Mouse (Mus musculus): ENCODE measurements around the gene Gpr19. TPM values are rescaled to one million over a fixed set of nuclear protein-coding genes. Genes with fewer than 3 reads are reported as not detected.

Gpr19 gene
- polyA plus RNA-seq, 1 experiment = 16.6 TPM

DNA sequence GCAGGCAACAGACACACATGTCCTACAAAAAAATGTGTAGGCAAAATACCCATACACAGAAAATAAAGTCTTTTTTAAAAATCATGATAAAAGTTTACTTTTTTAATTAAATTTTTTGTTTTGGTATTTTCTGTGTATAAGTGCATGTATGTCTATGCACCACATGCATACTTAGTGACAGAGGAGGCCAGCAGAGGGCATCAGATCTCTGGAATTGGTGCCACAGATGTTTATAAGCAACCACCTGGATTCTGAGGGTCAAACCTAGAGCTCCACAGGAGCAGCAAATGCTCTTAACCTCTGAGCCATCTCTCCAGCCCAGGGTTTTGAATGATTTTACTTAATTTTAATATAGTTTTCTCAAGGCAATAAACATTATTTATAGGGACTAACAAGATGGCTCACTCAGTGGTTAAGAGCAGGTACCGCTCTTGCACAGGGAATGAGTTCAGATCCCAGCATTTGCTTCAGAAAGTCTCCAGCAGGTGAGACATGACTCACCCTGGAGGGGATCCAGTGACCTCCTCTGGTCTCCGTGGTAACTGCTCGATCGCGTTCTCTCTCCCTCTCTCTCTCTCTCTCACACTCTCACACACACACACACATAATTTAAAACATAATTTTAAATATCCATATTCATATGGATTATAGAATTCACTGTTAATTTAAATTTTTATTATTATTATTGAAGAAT, 50.0 kb downstream of the Gpr19 start:
- TF ChIP-seq CTCF (IDR thresholded peaks at IDR 0.05; ENCODE audit: control insufficient read depth, insufficient read depth, low read length) (no peak), POLR2A (IDR thresholded peaks at IDR 0.05; ENCODE audit: borderline replicate concordance, control insufficient read depth, low read depth, low read length) (no peak)
- 93% methylated on average over 5 of the region's 5 CpGs for WGBS
- H3K4me1 ChIP-seq (ENCODE audit: control insufficient read depth, insufficient read depth, low read length) = no peaks in the 10 kb centered on the region
- no peak overlapping the region for H3K4me3 ChIP-seq (replicated peaks; ENCODE audit: control insufficient read depth, low read depth, low read length)
- no peak overlapping the region for H3K27ac ChIP-seq (ENCODE audit: control insufficient read depth, insufficient read depth, low read depth, low read length, poor library complexity)

DNA sequence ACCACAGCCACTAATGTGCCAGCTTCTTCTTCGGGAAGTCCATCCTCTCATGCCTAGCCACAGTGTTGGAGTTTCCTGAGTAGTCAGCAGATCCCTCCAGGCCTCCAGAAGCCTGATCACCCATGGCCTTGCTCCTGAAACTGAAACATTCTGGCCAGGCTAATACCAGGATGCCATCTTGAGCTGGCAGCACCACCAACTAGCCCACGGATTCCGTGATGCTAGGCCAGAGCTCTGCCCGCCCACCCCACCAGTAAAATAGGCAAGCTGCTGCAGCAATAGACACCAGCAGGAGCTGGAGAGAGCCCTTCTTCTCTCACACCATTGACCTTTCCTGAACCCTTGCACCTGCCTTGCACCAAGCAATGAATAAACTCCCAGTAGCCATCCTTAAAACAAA, 50.8 kb downstream of the Gpr19 start:
- Histone ChIP-seq H3K4me3 (replicated peaks; ENCODE audit: control insufficient read depth, low read depth, low read length) (no peak overlapping the region), H3K27ac (ENCODE audit: control insufficient read depth, insufficient read depth, low read depth, low read length, poor library complexity) (no peak overlapping the region), H3K4me1 (ENCODE audit: control insufficient read depth, insufficient read depth, low read length) (no peaks in the 10 kb centered on the region)
- 87% methylated on average over 4 of the region's 4 CpGs for WGBS
- TF ChIP-seq POLR2A (IDR thresholded peaks at IDR 0.05; ENCODE audit: borderline replicate concordance, control insufficient read depth, low read depth, low read length) (no peak), CTCF (IDR thresholded peaks at IDR 0.05; ENCODE audit: control insufficient read depth, insufficient read depth, low read length) (no peak)

DNA sequence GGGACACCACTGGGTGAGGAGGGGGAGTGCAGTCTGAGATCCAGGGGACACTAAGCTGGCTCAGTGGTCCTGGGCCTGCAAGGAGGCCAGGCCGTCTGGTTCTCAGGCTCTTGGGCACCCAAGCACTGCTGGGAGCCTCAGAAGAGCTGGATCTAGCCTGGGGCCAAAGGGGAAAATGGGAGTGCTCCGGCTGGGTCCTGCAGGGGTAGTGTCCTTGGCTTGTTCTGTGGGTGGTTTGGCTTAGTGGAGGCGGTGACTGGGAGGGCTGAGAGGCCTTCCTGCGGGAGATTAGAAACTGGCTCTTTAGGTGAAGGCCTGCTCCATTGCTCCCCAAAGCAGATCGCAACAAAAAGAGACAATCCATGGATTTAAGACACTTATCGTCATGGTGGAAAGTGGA, 52.1 kb downstream of the Gpr19 start:
- no peak for TF ChIP-seq POLR2A (IDR thresholded peaks at IDR 0.05; ENCODE audit: borderline replicate concordance, control insufficient read depth, low read depth, low read length)
- TF ChIP-seq CTCF (IDR thresholded peaks at IDR 0.05; ENCODE audit: control insufficient read depth, insufficient read depth, low read length) = no peak
- WGBS = 88% methylated on average over 6 of the region's 6 CpGs
- H3K4me3 ChIP-seq (replicated peaks; ENCODE audit: control insufficient read depth, low read depth, low read length) = no peak overlapping the region
- H3K4me1 ChIP-seq (ENCODE audit: control insufficient read depth, insufficient read depth, low read length) = no peaks in the 10 kb centered on the region
- H3K27ac ChIP-seq (ENCODE audit: control insufficient read depth, insufficient read depth, low read depth, low read length, poor library complexity) = no peak overlapping the region

DNA sequence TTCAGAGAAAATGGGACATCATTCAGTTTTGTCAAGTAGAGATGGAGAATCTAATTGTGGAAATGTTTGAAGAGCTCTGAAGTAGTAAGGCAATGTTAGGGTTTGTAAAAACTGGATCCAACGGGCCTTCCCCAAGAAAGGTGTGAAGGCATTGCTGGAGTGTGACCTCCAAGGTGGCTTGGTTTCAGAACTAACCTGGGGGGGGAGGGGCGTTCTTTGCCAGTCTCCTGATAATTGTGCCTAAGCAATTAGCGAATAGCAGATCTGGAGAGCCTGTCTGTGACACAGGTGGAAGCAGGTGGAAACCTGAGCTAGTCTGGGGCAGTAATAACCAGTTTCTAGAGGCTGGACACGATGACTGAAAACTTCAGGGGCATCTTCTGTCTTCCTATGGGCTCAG, 52.7 kb downstream of the Gpr19 start:
- H3K27ac ChIP-seq (ENCODE audit: control insufficient read depth, insufficient read depth, low read depth, low read length, poor library complexity) = no peak overlapping the region
- H3K4me3 ChIP-seq (replicated peaks; ENCODE audit: control insufficient read depth, low read depth, low read length) = no peak overlapping the region
- TF ChIP-seq CTCF (IDR thresholded peaks at IDR 0.05; ENCODE audit: control insufficient read depth, insufficient read depth, low read length) = no peak
- no peak for TF ChIP-seq POLR2A (IDR thresholded peaks at IDR 0.05; ENCODE audit: borderline replicate concordance, control insufficient read depth, low read depth, low read length)
- 87% methylated on average over 4 of the region's 4 CpGs for WGBS
- H3K4me1 ChIP-seq (ENCODE audit: control insufficient read depth, insufficient read depth, low read length) = no peaks in the 10 kb centered on the region

DNA sequence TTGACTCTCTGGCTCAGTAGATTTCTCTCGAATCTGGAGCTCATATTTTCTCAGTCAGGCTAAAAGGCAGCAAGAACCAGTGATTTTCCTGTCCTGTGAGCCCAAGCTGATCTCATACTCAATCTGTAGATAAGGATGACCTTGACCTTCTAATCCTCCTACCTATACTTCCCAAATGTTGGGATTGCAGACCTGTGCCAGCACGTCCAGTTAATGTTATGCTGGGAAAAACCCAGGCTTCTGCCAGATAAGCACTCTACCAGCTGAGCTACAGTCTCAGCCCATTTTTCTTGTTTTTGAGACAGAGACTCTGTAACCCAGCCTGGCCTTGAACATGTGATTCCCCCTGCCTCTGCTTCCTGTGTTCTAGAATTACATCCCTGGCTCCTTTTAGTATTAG, 58.0 kb downstream of the Gpr19 start:
- Histone ChIP-seq H3K27ac (ENCODE audit: control insufficient read depth, insufficient read depth, low read depth, low read length, poor library complexity) (no peak overlapping the region), H3K4me1 (ENCODE audit: control insufficient read depth, insufficient read depth, low read length) (no peaks in the 10 kb centered on the region), H3K4me3 (replicated peaks; ENCODE audit: control insufficient read depth, low read depth, low read length) (no peak overlapping the region)
- WGBS = 82% methylated on average over 2 of the region's 2 CpGs
- TF ChIP-seq POLR2A (IDR thresholded peaks at IDR 0.05; ENCODE audit: borderline replicate concordance, control insufficient read depth, low read depth, low read length) (no peak), CTCF (IDR thresholded peaks at IDR 0.05; ENCODE audit: control insufficient read depth, insufficient read depth, low read length) (no peak)

DNA sequence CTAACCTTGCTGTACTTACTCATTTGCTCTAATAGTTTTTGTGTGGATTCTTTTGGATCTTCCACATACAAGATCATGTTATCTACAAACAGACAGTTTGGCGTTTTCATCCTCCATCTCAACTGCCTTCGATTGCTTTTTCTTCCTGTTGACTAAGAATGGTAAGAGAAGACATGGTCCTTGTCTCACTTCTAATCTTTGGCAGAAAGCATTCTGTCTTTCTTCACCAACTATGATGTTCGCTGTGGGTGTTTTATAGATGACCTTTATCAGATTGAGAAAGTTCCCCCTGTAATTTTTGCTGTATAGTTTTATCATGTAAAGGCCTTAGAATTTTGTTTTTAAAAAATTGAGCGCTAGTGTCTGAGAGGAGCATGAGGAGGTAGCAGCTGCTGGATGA, 60.3 kb downstream of the Gpr19 start:
- Histone ChIP-seq H3K4me3 (replicated peaks; ENCODE audit: control insufficient read depth, low read depth, low read length) (no peak overlapping the region), H3K4me1 (ENCODE audit: control insufficient read depth, insufficient read depth, low read length) (peaks cover 1% of the 10 kb centered on the region; the same call in 1 of the 2 replicates), H3K27ac (ENCODE audit: control insufficient read depth, insufficient read depth, low read depth, low read length, poor library complexity) (no peak overlapping the region)
- 70% methylated on average over 4 of the region's 4 CpGs for WGBS
- TF ChIP-seq CTCF (IDR thresholded peaks at IDR 0.05; ENCODE audit: control insufficient read depth, insufficient read depth, low read length) (no peak), POLR2A (IDR thresholded peaks at IDR 0.05; ENCODE audit: borderline replicate concordance, control insufficient read depth, low read depth, low read length) (no peak)

DNA sequence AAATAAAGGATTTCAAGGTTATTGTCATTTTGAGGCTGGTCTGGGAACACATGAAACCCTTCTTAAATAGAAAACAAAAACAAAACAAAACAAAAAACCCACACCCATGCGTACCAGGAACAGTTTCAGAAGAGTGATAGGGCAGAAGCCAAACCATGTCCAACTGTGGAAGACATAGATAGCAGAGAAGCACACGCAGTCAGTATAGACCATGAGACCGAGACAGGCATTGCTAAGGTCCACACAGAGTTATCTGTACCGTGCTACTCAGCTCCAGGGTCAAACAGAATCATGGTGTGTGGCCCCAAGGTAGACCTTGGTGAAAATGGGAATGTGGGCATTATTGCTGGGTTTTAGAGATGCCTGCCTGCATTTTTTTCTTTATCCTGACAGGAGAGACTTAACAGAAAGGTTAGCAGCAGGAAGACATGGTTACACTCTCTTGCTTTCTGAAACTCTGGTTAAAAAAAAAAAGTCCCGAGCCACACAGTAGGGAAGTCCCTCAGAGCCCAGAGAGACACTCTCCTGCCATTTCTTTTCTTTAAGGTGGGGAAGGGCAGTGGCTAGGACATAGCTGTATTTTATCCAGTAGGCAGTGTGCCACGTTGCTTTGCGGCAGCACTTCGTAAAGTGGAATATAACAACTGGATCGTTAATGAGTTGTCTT, 63.7 kb downstream of the Gpr19 start:
- TF ChIP-seq CTCF (IDR thresholded peaks at IDR 0.05; ENCODE audit: control insufficient read depth, insufficient read depth, low read length) (no peak), POLR2A (IDR thresholded peaks at IDR 0.05; ENCODE audit: borderline replicate concordance, control insufficient read depth, low read depth, low read length) (no peak)
- 71% methylated on average over 9 of the region's 9 CpGs for WGBS
- peaks cover 4% of the 10 kb centered on the region; the same call in 1 of the 2 replicates for H3K4me1 ChIP-seq (ENCODE audit: control insufficient read depth, insufficient read depth, low read length)
- H3K27ac ChIP-seq (ENCODE audit: control insufficient read depth, insufficient read depth, low read depth, low read length, poor library complexity) = 0 out of 2 replicates have a peak overlapping the region, but pooled peaks have one; percentile 40
- H3K4me3 ChIP-seq (replicated peaks; ENCODE audit: control insufficient read depth, low read depth, low read length) = no peak overlapping the region

DNA sequence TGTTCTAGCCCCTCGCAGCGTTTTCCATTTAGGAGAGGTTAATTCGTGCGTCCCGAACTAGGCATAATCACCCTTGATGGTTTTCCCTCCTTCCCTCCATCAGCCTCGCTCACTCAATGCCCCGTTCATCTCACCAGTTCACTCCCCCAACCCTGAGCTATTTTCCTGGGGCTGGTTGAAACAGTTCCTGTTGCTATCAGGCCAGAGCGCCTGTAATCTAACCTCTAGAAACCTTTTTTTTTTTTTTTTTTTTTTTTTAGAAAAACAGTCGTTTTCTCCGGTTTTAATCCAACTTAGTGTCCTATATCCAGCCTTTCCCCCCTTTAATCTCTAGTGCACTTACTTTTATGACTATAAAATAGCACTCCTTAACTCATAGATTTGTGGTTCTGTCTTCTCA, 67.6 kb downstream of the Gpr19 start:
- Histone ChIP-seq H3K27ac (ENCODE audit: control insufficient read depth, insufficient read depth, low read depth, low read length, poor library complexity) (peak overlapping the region; percentile 41; the same call in 1 of the 2 replicates), H3K4me1 (ENCODE audit: control insufficient read depth, insufficient read depth, low read length) (peaks cover 4% of the 10 kb centered on the region; the same call in 1 of the 2 replicates), H3K4me3 (replicated peaks; ENCODE audit: control insufficient read depth, low read depth, low read length) (peak overlapping the region; percentile 92)
- 2% methylated on average over 10 of the region's 10 CpGs for WGBS
- no peak for TF ChIP-seq CTCF (IDR thresholded peaks at IDR 0.05; ENCODE audit: control insufficient read depth, insufficient read depth, low read length)
- no peak for TF ChIP-seq POLR2A (IDR thresholded peaks at IDR 0.05; ENCODE audit: borderline replicate concordance, control insufficient read depth, low read depth, low read length)

Measured in bone marrow, adult 2 months (tissue).